Mouse (Mus musculus): Measurements from ENCODE around the gene Ap3b1.

Gene Ap3b1

GRCm38 (mm10) chr13:94375526-94376390, 17.0 kb downstream of the Ap3b1 start:
- DNase-seq = no peak

DNA sequence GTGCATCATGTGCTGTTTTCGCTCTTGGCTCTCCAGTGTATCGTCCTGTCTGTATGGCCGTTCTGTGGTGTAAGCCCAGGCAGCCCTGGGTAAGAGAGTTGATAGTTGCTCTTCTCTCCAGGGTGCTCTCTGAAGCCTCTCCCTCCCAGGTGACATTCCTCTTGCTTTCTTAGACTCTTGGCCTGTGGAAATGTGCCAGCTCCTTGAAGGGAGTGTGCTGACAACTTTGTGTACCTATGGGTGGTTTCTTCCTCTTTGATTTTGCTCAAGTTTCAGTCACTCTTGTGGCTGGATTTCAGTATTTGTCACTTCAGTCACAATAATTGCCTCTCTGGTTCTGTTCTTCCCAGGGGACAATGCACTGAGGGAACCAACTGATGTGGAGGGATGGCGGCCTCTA, 20.2 kb downstream of the Ap3b1 start:
- peak; percentile 47 to 72 for DNase-seq

GRCm38 (mm10) chr13:94381427-94381826, 22.7 kb downstream of the Ap3b1 start:
- no peak for DNase-seq

GRCm38 (mm10) chr13:94381829-94382675, 23.3 kb downstream of the Ap3b1 start:
- DNase-seq = no peak

DNA sequence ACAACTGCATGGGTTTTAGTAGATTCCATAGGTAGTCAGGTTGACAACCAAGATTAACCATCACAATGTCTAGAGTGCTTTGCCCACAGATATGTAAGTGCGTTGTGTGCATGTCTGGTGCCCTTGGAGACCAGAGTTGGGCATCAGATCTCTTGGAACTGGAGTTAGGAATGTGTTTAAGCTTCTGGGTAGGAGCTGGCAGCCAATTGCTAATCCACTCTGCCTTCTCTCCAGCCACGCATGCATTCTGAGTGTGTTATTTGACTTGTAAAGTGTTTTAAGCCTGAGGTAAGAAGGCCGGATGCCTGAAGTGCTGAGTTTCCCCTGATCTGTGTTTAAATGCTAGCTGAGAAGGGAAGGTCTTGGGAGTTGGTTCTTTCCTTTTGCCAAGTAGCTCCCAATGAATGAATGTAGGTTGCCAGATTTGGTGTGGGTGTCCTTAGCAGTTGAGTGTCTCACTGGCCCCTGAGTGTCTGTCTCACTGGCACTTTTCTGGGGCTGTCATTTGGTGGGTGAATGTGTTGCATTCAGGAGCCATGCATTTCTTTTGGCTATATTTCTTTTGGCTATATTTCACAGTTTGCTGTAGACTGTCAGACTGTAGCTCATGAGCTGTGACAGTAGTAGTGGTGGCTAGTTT, 26.3 kb downstream of the Ap3b1 start:
- peak; percentile 22 to 58 for DNase-seq

DNA sequence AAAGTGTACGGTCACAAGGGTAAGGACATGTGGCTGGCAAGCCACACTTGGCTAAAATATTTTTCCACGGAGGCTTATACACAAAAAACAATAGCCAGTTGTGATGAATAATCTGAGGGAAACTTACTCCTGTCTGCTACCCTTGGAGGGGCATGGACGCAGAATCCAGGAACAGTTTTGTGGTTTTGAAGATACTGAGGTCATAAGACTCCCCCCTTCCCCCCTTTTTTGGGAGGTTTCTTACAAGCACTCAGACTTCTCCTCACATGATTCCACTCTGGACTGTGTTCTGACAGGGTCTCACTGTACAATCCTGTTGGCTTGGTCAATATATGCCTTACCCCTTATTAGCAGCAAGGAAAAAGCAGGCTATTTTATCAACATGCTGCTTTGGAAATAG, 29.8 kb downstream of the Ap3b1 start:
- DNase-seq = no peak

DNA sequence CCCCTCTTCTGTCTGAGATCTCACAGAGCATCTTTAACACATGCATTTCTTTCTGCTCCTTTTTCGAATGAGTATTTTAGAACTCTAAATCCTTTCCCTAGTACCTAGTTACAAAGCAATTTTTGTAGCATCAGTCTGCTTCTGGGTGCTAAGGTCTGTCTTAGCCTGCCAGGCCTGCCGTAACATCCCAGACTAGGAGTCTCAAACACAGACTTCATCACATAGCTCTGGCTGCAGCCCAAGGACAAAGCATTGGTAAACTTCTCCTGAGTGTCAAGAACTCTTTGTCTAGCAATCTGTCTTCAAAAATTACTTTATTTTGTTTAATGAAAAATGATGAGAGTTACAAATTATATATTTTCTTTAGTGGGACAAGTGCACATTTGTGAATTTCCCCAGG, 30.8 kb downstream of the Ap3b1 start:
- DNase-seq = no peak

- DNase-seq = no peak
These were observed 33.5 kb downstream of the Ap3b1 start for GRCm38 (mm10) chr13:94392282-94392681.

- DNase-seq = no peak
These were observed 35.7 kb downstream of the Ap3b1 start for GRCm38 (mm10) chr13:94394486-94394885.

- DNase-seq = no peak
These were observed 37.0 kb downstream of the Ap3b1 start for GRCm38 (mm10) chr13:94395763-94396162.

GRCm38 (mm10) chr13:94396392-94396920, 37.7 kb downstream of the Ap3b1 start:
- DNase-seq = no peak

GRCm38 (mm10) chr13:94398568-94399374, 40.0 kb downstream of the Ap3b1 start:
- no peak for DNase-seq

GRCm38 (mm10) chr13:94400465-94400864, 41.7 kb downstream of the Ap3b1 start:
- no peak for DNase-seq

DNA sequence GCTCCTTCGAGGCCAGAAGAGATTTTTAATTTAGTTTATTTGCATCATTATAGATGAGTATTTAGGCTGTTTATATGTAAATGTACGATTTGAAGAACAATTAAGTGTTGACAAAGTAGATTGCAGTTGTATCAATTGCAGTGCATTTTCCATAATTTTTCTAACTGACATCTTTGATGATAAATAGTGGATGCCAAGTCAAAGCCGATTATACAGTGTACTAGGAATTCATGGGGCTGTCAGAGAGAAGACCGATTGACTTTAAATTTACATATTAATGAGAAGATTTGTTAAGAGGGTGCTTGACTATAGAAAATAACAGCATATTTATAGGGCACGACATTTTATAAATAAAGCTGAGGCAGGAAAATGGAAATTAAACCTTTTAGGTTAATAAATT, 64.8 kb downstream of the Ap3b1 start:
- DNase-seq = no peak

DNA sequence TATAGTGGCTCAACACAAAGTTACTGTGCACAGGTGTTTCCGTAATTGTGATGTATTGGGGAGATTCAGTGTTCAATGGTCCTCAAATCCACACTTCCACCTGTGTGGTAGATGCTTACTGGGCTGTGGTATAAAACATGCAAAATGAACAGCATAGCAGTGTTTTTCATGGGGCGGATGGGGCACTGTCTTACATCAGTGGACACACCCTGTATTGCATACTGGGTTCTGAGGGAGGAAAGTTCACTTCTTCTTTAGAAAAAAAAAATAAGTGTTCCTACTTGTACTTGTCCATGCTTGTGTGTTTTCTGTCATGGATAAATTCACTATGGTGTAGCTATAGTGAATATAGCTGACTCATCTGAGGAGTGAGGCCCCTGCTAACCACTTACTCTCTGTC, 70.8 kb downstream of the Ap3b1 start:
- DNase-seq = no peak

DNA sequence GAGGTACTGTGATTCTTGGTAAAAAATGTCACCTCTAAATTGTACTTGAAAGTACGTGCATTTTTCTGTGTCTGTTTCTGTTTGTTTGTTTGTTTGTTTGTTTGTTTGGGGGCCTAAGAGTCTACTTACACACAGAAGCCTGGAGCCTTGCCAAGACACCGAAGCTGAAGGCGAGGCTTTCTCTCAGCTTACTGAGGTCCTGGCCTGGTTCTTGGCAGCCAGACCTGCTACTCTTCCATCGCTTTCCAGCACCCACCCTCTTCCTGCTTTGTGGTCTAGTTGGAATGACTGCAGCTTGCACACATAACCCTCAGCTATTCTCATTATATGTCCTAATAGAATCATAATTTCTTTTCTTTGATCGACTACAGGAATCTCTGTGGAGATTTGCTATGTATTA, 80.6 kb downstream of the Ap3b1 start:
- peak; percentile 15 to 27 for DNase-seq

GRCm38 (mm10) chr13:94441199-94441598, 82.4 kb downstream of the Ap3b1 start:
- DNase-seq = peak in 1 of 2 experiments; percentile 34

DNA sequence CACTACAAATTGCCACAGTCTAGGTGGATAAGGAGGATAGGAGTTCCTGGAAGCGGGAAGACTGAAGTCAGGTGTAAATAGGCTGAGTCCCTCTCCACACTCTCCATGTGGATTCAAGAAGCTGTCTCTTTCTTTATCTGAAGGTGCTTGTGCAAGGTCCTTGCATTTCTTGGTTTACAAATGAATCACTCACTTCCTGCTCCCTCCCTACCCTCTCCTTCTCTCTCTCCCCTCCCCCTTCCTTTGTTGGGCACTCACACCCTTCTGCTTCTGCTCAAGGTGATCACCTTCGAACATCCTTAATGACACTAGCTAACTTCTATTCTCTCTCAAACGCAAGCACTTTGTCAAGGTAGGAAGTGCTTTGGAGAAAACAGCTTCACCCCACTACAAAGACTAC, 84.7 kb downstream of the Ap3b1 start:
- no peak for DNase-seq

GRCm38 (mm10) chr13:94445103-94445502, 86.3 kb downstream of the Ap3b1 start:
- DNase-seq = no peak

DNA sequence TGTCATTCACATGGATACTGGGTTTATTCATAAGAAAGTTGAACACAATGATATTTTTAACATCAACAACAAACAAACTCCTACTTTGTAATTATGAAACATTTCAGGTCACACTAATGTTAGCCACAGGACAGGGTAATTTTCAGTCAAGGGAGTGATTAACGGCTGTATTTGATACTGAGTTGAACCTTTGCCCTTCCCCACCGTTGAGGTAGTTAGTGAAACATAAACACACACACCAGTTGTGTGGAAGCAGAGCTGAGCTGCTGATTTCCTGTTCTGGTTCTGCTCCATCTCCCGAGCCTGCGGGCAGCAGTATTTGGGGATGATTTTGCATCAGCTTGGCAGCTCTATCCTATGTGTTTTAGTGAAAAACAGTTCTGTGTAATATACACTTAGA, 88.2 kb downstream of the Ap3b1 start:
- no peak for DNase-seq

DNA sequence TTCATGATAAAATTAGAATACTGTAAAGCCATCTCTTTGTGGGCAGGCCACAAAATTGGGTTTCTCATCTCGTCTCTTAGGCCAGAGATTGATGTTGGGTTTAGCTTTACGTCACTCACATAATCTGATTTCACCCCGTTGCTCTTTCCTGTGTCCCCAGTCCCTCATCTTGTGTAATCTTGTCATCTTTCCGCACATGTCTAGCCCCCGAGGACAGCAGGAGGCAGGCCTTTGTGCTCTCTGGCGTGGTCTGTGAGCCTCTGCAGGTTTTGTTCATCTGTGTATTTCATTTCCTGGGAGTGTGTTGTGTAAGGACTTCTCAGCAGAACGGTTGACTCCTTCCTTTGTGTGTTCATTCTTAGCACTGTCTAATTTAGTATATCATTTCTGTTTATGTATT, 90.8 kb downstream of the Ap3b1 start:
- no peak for DNase-seq

- peak in 1 of 2 experiments; percentile 20 for DNase-seq
These were observed 92.5 kb downstream of the Ap3b1 start for GRCm38 (mm10) chr13:94451229-94451628.

All from lung, adult 18-20 months (tissue).